Mouse (Mus musculus) heart, adult 2 months (tissue): ENCODE data around the gene Fhdc1.

ENCODE experiments used
- CTCF ChIP-seq: fragments of 200-600 bp; IDR thresholded peaks from 2 replicates; pipeline ENCODE4 v1.8.1; 2022; ENCODE audit warnings: antibody characterized with exemption, mild to moderate bottlenecking, moderate library complexity
- POLR2A ChIP-seq: fragments of 200-500 bp; IDR thresholded peaks from 2 replicates; pipeline ENCODE4 v1.6.1; 2011; ENCODE audit warnings: mild to moderate bottlenecking, low read depth, low read length, control low read depth; ENCODE audit not compliant: insufficient read depth

DNA sequence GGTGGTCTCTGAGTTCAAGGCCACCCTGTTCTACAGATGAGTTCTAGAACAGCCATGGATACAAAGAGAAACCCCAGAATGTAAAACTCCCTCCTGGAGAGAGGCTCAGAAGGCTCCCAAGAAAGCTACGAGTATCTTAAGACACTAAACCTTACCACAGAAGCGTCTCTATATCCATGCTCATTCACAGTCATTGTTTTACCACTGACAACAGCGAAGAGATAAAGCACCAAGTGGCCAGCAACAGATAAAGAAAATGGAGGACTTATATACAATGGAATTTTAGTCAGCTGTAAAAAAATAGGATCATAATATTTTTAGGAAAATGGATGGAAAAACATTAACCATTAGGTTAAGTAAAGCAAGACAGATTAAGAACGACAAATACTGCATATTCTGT lies 25.0 kb upstream of the Fhdc1 start:
- TF ChIP-seq CTCF = no peak
- no peak for TF ChIP-seq POLR2A
